Mouse (Mus musculus): ENCODE data around the gene Mybpc3. TPM values are rescaled to one million over a fixed set of nuclear protein-coding genes. Genes with fewer than 3 reads are reported as not detected.

Mybpc3 gene
- total RNA-seq, 2 experiments from 2014 or later, result 0.96 to 1.4 TPM

- intact Hi-C loops (cut with DNase I), result loop anchor here (5.0 kb wide), 2 partner anchors 120 to 145 kb away; partner anchors contain the start of genes Arfgap2 and Ddb2
- peak in 1 of 2 experiments; percentile 64 for DNase-seq (ENCODE audit: low spot score in 2 of 2)
Observed at GRCm38 (mm10) chr2:91116842-91117241, 1.1 kb upstream of the Mybpc3 start.

- no peak for DNase-seq (ENCODE audit: low spot score in 2 of 2)
- intact Hi-C loops (cut with DNase I), result loop anchor here (5.0 kb wide), 2 partner anchors 119 to 144 kb away; partner anchors contain the start of genes Arfgap2 and Ddb2
Observed at GRCm38 (mm10) chr2:91118647-91119046, 703 bp downstream of the Mybpc3 start.

- DNase-seq (ENCODE audit: low spot score in 2 of 2), result no peak
- intact Hi-C loops (cut with DNase I), result loop anchor here (5.0 kb wide), 2 partner anchors 118 to 143 kb away; partner anchors contain the start of genes Arfgap2 and Ddb2
Observed at GRCm38 (mm10) chr2:91119061-91119460, 1.1 kb downstream of the Mybpc3 start.

- intact Hi-C loops (cut with DNase I), result loop anchor here (5.0 kb wide), 2 partner anchors 118 to 143 kb away; partner anchors contain the start of genes Arfgap2 and Ddb2
- DNase-seq (ENCODE audit: low spot score in 2 of 2), result no peak
Observed at GRCm38 (mm10) chr2:91119551-91119950, 1.6 kb downstream of the Mybpc3 start.

GRCm38 (mm10) chr2:91120261-91120671 is 2.3 kb downstream of the Mybpc3 start:
- DNase-seq (ENCODE audit: low spot score in 2 of 2), result no peak
- intact Hi-C loops (cut with DNase I), result loop anchor here (2.0 kb wide), 1 partner anchor 29 kb away; no protein-coding TSS in a partner anchor

- intact Hi-C loops (cut with DNase I), result loop anchor here (2.0 kb wide), 1 partner anchor 28 kb away; no protein-coding TSS in a partner anchor
- peak in 1 of 2 experiments; percentile 53 for DNase-seq (ENCODE audit: low spot score in 2 of 2)
Observed at GRCm38 (mm10) chr2:91121011-91121410, 3.1 kb downstream of the Mybpc3 start.

- intact Hi-C loops (cut with DNase I), result loop anchor here (2.0 kb wide), 1 partner anchor 27 kb away; no protein-coding TSS in a partner anchor
- no peak for DNase-seq (ENCODE audit: low spot score in 2 of 2)
Observed at GRCm38 (mm10) chr2:91121497-91121896, 3.6 kb downstream of the Mybpc3 start.

- intact Hi-C loops (cut with DNase I), result no loop called here
- DNase-seq (ENCODE audit: low spot score in 2 of 2), result no peak
Observed at GRCm38 (mm10) chr2:91123521-91123920, 5.6 kb downstream of the Mybpc3 start.

- intact Hi-C loops (cut with DNase I), result no loop called here
Observed at GRCm38 (mm10) chr2:91125101-91125500, 7.2 kb downstream of the Mybpc3 start.

GRCm38 (mm10) chr2:91128761-91129160 is 10.8 kb downstream of the Mybpc3 start:
- no peak for DNase-seq (ENCODE audit: low spot score in 2 of 2)
- intact Hi-C loops (cut with DNase I), result no loop called here

More at GRCm38 (mm10) chr2:91125101-91125500, 7.2 kb downstream of the Mybpc3 start:
- DNase-seq (ENCODE audit: low spot score in 2 of 2), result no peak

- intact Hi-C loops (cut with DNase I), result no loop called here
- DNase-seq (ENCODE audit: low spot score in 2 of 2), result no peak
Observed at GRCm38 (mm10) chr2:91130126-91130525, 12.2 kb downstream of the Mybpc3 start.

- intact Hi-C loops (cut with DNase I), result no loop called here
- no peak for DNase-seq (ENCODE audit: low spot score in 2 of 2)
Observed at GRCm38 (mm10) chr2:91131251-91131650, 13.3 kb downstream of the Mybpc3 start.

- intact Hi-C loops (cut with DNase I), result no loop called here
- no peak for DNase-seq (ENCODE audit: low spot score in 2 of 2)
Observed at GRCm38 (mm10) chr2:91132035-91132434, 14.1 kb downstream of the Mybpc3 start.

GRCm38 (mm10) chr2:91136513-91137412 is 18.8 kb downstream of the Mybpc3 start:
- DNase-seq (ENCODE audit: low spot score in 2 of 2), result no peak
- intact Hi-C loops (cut with DNase I), result no loop called here

GRCm38 (mm10) chr2:91137481-91137880 is 19.5 kb downstream of the Mybpc3 start:
- no peak for DNase-seq (ENCODE audit: low spot score in 2 of 2)
- intact Hi-C loops (cut with DNase I), result no loop called here

GRCm38 (mm10) chr2:91139311-91139710 is 21.4 kb downstream of the Mybpc3 start:
- intact Hi-C loops (cut with DNase I), result no loop called here
- no peak for DNase-seq (ENCODE audit: low spot score in 2 of 2)

GRCm38 (mm10) chr2:91139764-91140163 is 21.8 kb downstream of the Mybpc3 start:
- no peak for DNase-seq (ENCODE audit: low spot score in 2 of 2)
- intact Hi-C loops (cut with DNase I), result no loop called here

GRCm38 (mm10) chr2:91142920-91143319 is 25.0 kb downstream of the Mybpc3 start:
- DNase-seq (ENCODE audit: low spot score in 2 of 2), result no peak
- intact Hi-C loops (cut with DNase I), result no loop called here

GRCm38 (mm10) chr2:91143401-91143800 is 25.5 kb downstream of the Mybpc3 start:
- intact Hi-C loops (cut with DNase I), result no loop called here
- no peak for DNase-seq (ENCODE audit: low spot score in 2 of 2)

- peak in 1 of 2 experiments; percentile 52 for DNase-seq (ENCODE audit: low spot score in 2 of 2)
- intact Hi-C loops (cut with DNase I), result loop anchor here (2.0 kb wide), 1 partner anchor 27 kb away; no protein-coding TSS in a partner anchor
Observed at GRCm38 (mm10) chr2:91148101-91148500, 30.2 kb downstream of the Mybpc3 start.

- intact Hi-C loops (cut with DNase I), result no loop called here
- no peak for DNase-seq (ENCODE audit: low spot score in 2 of 2)
Observed at GRCm38 (mm10) chr2:91151331-91151730, 33.4 kb downstream of the Mybpc3 start.
